Mouse (Mus musculus) heart, adult 9 months (tissue): ENCODE data around the gene Slc6a3.

Source experiments
- DNase-seq, 2 experiments: peaks; one replicate each; pipeline ENCODE4 v3.0.0; 2022; ENCODE audit warnings: low spot score in 2 of 2

The Slc6a3 gene

GRCm38 (mm10) chr13:73536403-73536821, at the start of gene Slc6a3:
Gene Slc6a3, plus strand, starts transcription at chr13:73536747.
- DNase-seq = no peak

GRCm38 (mm10) chr13:73488105-73488504, 48.4 kb upstream of the Slc6a3 start:
- DNase-seq = no peak

- no peak for DNase-seq
Observed at GRCm38 (mm10) chr13:73488707-73489106, 47.8 kb upstream of the Slc6a3 start.

- DNase-seq = no peak
Observed at GRCm38 (mm10) chr13:73489986-73490385, 46.6 kb upstream of the Slc6a3 start.

- no peak for DNase-seq
Observed at GRCm38 (mm10) chr13:73490564-73491170, 45.9 kb upstream of the Slc6a3 start.

GRCm38 (mm10) chr13:73493183-73493582, 43.4 kb upstream of the Slc6a3 start:
- no peak for DNase-seq

- no peak for DNase-seq
Observed at GRCm38 (mm10) chr13:73494528-73494927, 42.0 kb upstream of the Slc6a3 start.

- no peak for DNase-seq
Observed at GRCm38 (mm10) chr13:73496137-73496536, 40.4 kb upstream of the Slc6a3 start.

GRCm38 (mm10) chr13:73499893-73500604, 36.5 kb upstream of the Slc6a3 start:
- no peak for DNase-seq

GRCm38 (mm10) chr13:73502719-73503118, 33.8 kb upstream of the Slc6a3 start:
- no peak for DNase-seq

GRCm38 (mm10) chr13:73505686-73506467, 30.7 kb upstream of the Slc6a3 start:
- peak; percentile 35 to 69 for DNase-seq

GRCm38 (mm10) chr13:73508817-73509550, 27.6 kb upstream of the Slc6a3 start:
- DNase-seq = peak; percentile 13 to 44

GRCm38 (mm10) chr13:73509869-73510268, 26.7 kb upstream of the Slc6a3 start:
- no peak for DNase-seq

GRCm38 (mm10) chr13:73512776-73513673, 23.5 kb upstream of the Slc6a3 start:
- DNase-seq = peak; percentile 28 to 43

- DNase-seq = no peak
Observed at GRCm38 (mm10) chr13:73516886-73517285, 19.7 kb upstream of the Slc6a3 start.

GRCm38 (mm10) chr13:73533716-73534115, 2.8 kb upstream of the Slc6a3 start:
- no peak for DNase-seq

- no peak for DNase-seq
Observed at GRCm38 (mm10) chr13:73535287-73535686, 1.3 kb upstream of the Slc6a3 start.

- no peak for DNase-seq
Observed at GRCm38 (mm10) chr13:73536824-73537223, 277 bp downstream of the Slc6a3 start.

- DNase-seq = no peak
Observed at GRCm38 (mm10) chr13:73564201-73564600, 27.7 kb downstream of the Slc6a3 start.

- DNase-seq = no peak
Observed at GRCm38 (mm10) chr13:73575051-73575450, 38.5 kb downstream of the Slc6a3 start.

GRCm38 (mm10) chr13:73577277-73577676, 40.7 kb downstream of the Slc6a3 start:
- DNase-seq = no peak
